Mouse (Mus musculus): ENCODE results near the gene Wnt16. TPM values are rescaled to one million over a fixed set of nuclear protein-coding genes. Genes with fewer than 3 reads are reported as not detected.
A peak's percentile ranks its signal among the peaks of the same experiment; 100 is the strongest.

The Wnt16 gene
- total and polyA plus RNA-seq, 3 experiments, result not detected

GRCm38 (mm10) chr6:22325364-22326072, 37.5 kb downstream of the Wnt16 start:
- DNase-seq (ENCODE audit: low read depth, low spot score), result peak; percentile 74
- Histone ChIP-seq H3K27me3 (ENCODE audit: control insufficient read depth in 1 of 2, insufficient read depth in 2 of 2, low read length in 2 of 2) (no peaks in the 10 kb centered on the region), H3K9ac (ENCODE audit: control insufficient read depth, low read depth, low read length, poor library complexity, severe bottlenecking) (no peak overlapping the region), H3K36me3 (ENCODE audit: control insufficient read depth in 1 of 2, insufficient read depth in 2 of 2, low read length in 2 of 2) (peaks cover 0 to 3% of the 10 kb centered on the region in 2 experiments; a peak in 3 of 4 replicates), H3K27ac (ENCODE audit: control insufficient read depth, low read depth, low read length) (no peak overlapping the region), H3K4me1 (ENCODE audit: control insufficient read depth in 1 of 2, insufficient read depth in 2 of 2, low read length in 2 of 2) (no peaks in the 10 kb centered on the region), H3K9me3 (replicated peaks; ENCODE audit: insufficient read depth, low read length) (no peaks in the 10 kb centered on the region), H3K4me3 (ENCODE audit: control insufficient read depth in 1 of 2, insufficient read depth in 1 of 2, low read depth in 2 of 2, low read length in 2 of 2) (no peak overlapping the region), H3K79me2 (ENCODE audit: control insufficient read depth, insufficient read depth, low read length, poor library complexity) (no peaks in the 10 kb centered on the region)
- TF ChIP-seq ELF1 (IDR thresholded peaks at IDR 0.05; ENCODE audit: low read depth, low read length) (no peak), USF2 (IDR thresholded peaks at IDR 0.05; ENCODE audit: borderline replicate concordance in 1 of 2, insufficient read depth in 1 of 2, low read depth in 1 of 2, low read length in 2 of 2) (no peak), USF1 (IDR thresholded peaks at IDR 0.05; ENCODE audit: low read depth, low read length) (no peak), MAX (IDR thresholded peaks at IDR 0.05; ENCODE audit: low read length) (no peak), POLR2AphosphoS5 (IDR thresholded peaks at IDR 0.05; ENCODE audit: borderline replicate concordance, low read depth, low read length) (no peak), ZMIZ1 (IDR thresholded peaks at IDR 0.05; ENCODE audit: low read depth, low read length) (no peak), CTCF (IDR thresholded peaks at IDR 0.05 in 2 of 3, conservative IDR thresholded peaks at IDR 0.05 in 1 of 3; ENCODE audit: control insufficient read depth in 1 of 3, insufficient read depth in 1 of 3, low read depth in 2 of 3, low read length in 3 of 3, poor library complexity in 1 of 3, severe bottlenecking in 1 of 3) (peak; percentile 89 to 96 (median 91)), MAFK (IDR thresholded peaks at IDR 0.05; ENCODE audit: borderline replicate concordance, low read depth, low read length) (peak; percentile 34; the same call in 1 of the 2 replicates), TAL1 (IDR thresholded peaks at IDR 0.05; ENCODE audit: low read length) (no peak), JUND (IDR thresholded peaks at IDR 0.05; ENCODE audit: low read depth, low read length) (no peak), TCF12 (IDR thresholded peaks at IDR 0.05; ENCODE audit: low read depth, low read length) (no peak), RAD21 (IDR thresholded peaks at IDR 0.05; ENCODE audit: low read depth, low read length) (peak; percentile 88), POLR2A (IDR thresholded peaks at IDR 0.05; ENCODE audit: control insufficient read depth in 1 of 2, insufficient read depth in 1 of 2, low read depth in 1 of 2, low read length in 2 of 2, poor library complexity in 1 of 2) (no peak), MYC (IDR thresholded peaks at IDR 0.05; ENCODE audit: low read depth, low read length) (no peak), ZC3H11A (IDR thresholded peaks at IDR 0.05; ENCODE audit: low read depth, low read length) (peak; percentile 84), CHD1 (IDR thresholded peaks at IDR 0.05; ENCODE audit: low read depth, low read length) (no peak), HCFC1 (IDR thresholded peaks at IDR 0.05; ENCODE audit: low read depth, low read length) (no peak), GABPA (IDR thresholded peaks at IDR 0.05; ENCODE audit: low read depth, low read length) (no peak), MAZ (IDR thresholded peaks at IDR 0.05; ENCODE audit: low read depth, low read length) (no peak), MYB (IDR thresholded peaks at IDR 0.05; ENCODE audit: low read depth, low read length) (no peak), ZNF384 (IDR thresholded peaks at IDR 0.05; ENCODE audit: low read depth, low read length) (no peak), SMC3 (IDR thresholded peaks at IDR 0.05; ENCODE audit: low read depth, low read length) (peak; percentile 97), NELFE (IDR thresholded peaks at IDR 0.05; ENCODE audit: low read depth, low read length) (no peak)
